Mouse (Mus musculus): ENCODE results near the gene Zbtb12. TPM values are rescaled to one million over a fixed set of nuclear protein-coding genes. Genes with fewer than 3 reads are reported as not detected.

The Zbtb12 gene
- under 1 TPM; 0.27 to 0.39 TPM for polyA plus RNA-seq (2017; shearing (Covaris generic))

GRCm38 (mm10) chr17:34879336-34879879 is at the start of gene Zbtb12:
Gene Zbtb12, plus strand, starts transcription at chr17:34879483.

GRCm38 (mm10) chr17:34836856-34837221 is 42.4 kb upstream of the Zbtb12 start, which contains the start of the genes Stk19 and Dxo:
Gene Stk19, minus strand, starts transcription at chr17:34836945.
Gene Dxo, plus strand, starts transcription at chr17:34837019.

GRCm38 (mm10) chr17:34849722-34850516 is 29.4 kb upstream of the Zbtb12 start, which contains the start of the genes Skiv2l and Nelfe:
Gene Skiv2l, minus strand, starts transcription at chr17:34850210.
Gene Nelfe, plus strand, starts transcription at chr17:34850391.

GRCm38 (mm10) chr17:34862416-34863081 is 16.7 kb upstream of the Zbtb12 start, which contains the start of gene Cfb:
Gene Cfb, minus strand, starts transcription at chr17:34862518.

GRCm38 (mm10) chr17:34881683-34882310 is 2.5 kb downstream of the Zbtb12 start, which contains the start of gene Gm20547:
Gene Gm20547, minus strand, starts transcription at chr17:34882042.

GRCm38 (mm10) chr17:34898160-34898586 is 18.9 kb downstream of the Zbtb12 start, which contains the start of the genes C2 and Ehmt2:
Gene C2, minus strand, starts transcription at chr17:34898265.
Gene Ehmt2, plus strand, starts transcription at chr17:34898469.

GRCm38 (mm10) chr17:34913930-34914665 is 34.8 kb downstream of the Zbtb12 start, which contains the start of gene Slc44a4:
Gene Slc44a4, plus strand, starts transcription at chr17:34914466.

GRCm38 (mm10) chr17:34931061-34931734 is 51.9 kb downstream of the Zbtb12 start, which contains the start of gene Neu1:
Gene Neu1, plus strand, starts transcription at chr17:34931253.

Other genes with a start within 250 kb of the Zbtb12 start
- gene Prrt1, start 249.9 kb upstream of the Zbtb12 start, polyA plus RNA-seq (2017; shearing (Covaris generic)) = 1 to 10 TPM; 6.5 to 8.5 TPM
- 1 to 10 TPM; 3.7 to 7.1 TPM for gene Fkbpl, start 234.7 kb upstream of the Zbtb12 start, polyA plus RNA-seq (2017; shearing (Covaris generic))
- 10 to 100 TPM; 69.7 to 80.4 TPM for gene Atf6b, start 232.3 kb upstream of the Zbtb12 start, polyA plus RNA-seq (2017; shearing (Covaris generic))
- gene Tnxb, start 208.9 kb upstream of the Zbtb12 start, polyA plus RNA-seq (2017; shearing (Covaris generic)) = under 1 TPM in 1 of 2 experiments, not detected in 1; 0.09 TPM
- gene C4b, start 135.6 kb upstream of the Zbtb12 start, polyA plus RNA-seq (2017; shearing (Covaris generic)) = 1 to 10 TPM in 1 of 2 experiments, under 1 TPM in 1; 0.16 to 4.8 TPM
- gene Cyp21a1, start 74.9 kb upstream of the Zbtb12 start, polyA plus RNA-seq (2017; shearing (Covaris generic)) = not detected
- 10 to 100 TPM; 29.4 to 36.0 TPM for gene Stk19, start 42.5 kb upstream of the Zbtb12 start, polyA plus RNA-seq (2017; shearing (Covaris generic))
- gene Dxo, start 42.5 kb upstream of the Zbtb12 start, polyA plus RNA-seq (2017; shearing (Covaris generic)) = 10 to 100 TPM; 63.2 to 66.7 TPM
- gene Skiv2l, start 29.3 kb upstream of the Zbtb12 start, polyA plus RNA-seq (2017; shearing (Covaris generic)) = 100 to 1,000 TPM; 103 to 142 TPM
- gene Nelfe, start 29.1 kb upstream of the Zbtb12 start, polyA plus RNA-seq (2017; shearing (Covaris generic)) = 10 to 100 TPM; 48.2 to 64.7 TPM
- gene Cfb, start 17.0 kb upstream of the Zbtb12 start, polyA plus RNA-seq (2017; shearing (Covaris generic)) = under 1 TPM; 0.40 to 0.65 TPM
- not detected for gene Gm20547, start 2.6 kb downstream of the Zbtb12 start, polyA plus RNA-seq (2017; shearing (Covaris generic))
- gene C2, start 18.8 kb downstream of the Zbtb12 start, polyA plus RNA-seq (2017; shearing (Covaris generic)) = 1 to 10 TPM; 1.6 to 3.3 TPM
- gene Ehmt2, start 19.0 kb downstream of the Zbtb12 start, polyA plus RNA-seq (2017; shearing (Covaris generic)) = 10 to 100 TPM; 65.4 to 83.5 TPM
- gene Slc44a4, start 35.0 kb downstream of the Zbtb12 start, polyA plus RNA-seq (2017; shearing (Covaris generic)) = under 1 TPM in 1 of 2 experiments, not detected in 1; 0.21 TPM
- 10 to 100 TPM; 78.7 to 95.7 TPM for gene Neu1, start 51.8 kb downstream of the Zbtb12 start, polyA plus RNA-seq (2017; shearing (Covaris generic))
- gene Hspa1b, start 79.8 kb downstream of the Zbtb12 start, polyA plus RNA-seq (2017; shearing (Covaris generic)) = 100 to 1,000 TPM; 378 to 903 TPM
- gene Gm20481, start 90.4 kb downstream of the Zbtb12 start, polyA plus RNA-seq (2017; shearing (Covaris generic)) = 10 to 100 TPM; 13.3 to 18.6 TPM
- gene Hspa1a, start 92.7 kb downstream of the Zbtb12 start, polyA plus RNA-seq (2017; shearing (Covaris generic)) = 100 to 1,000 TPM in 1 of 2 experiments, 10 to 100 TPM in 1; 84.0 to 191 TPM
- gene Hspa1l, start 93.2 kb downstream of the Zbtb12 start, polyA plus RNA-seq (2017; shearing (Covaris generic)) = under 1 TPM; 0.10 to 0.73 TPM
- gene Lsm2, start 102.4 kb downstream of the Zbtb12 start, polyA plus RNA-seq (2017; shearing (Covaris generic)) = 100 to 1,000 TPM in 1 of 2 experiments, 10 to 100 TPM in 1; 80.1 to 110 TPM
- gene Vars, start 121.5 kb downstream of the Zbtb12 start, polyA plus RNA-seq (2017; shearing (Covaris generic)) = 100 to 1,000 TPM; 201 to 211 TPM
- under 1 TPM; 0.07 to 0.34 TPM for gene Vwa7, start 137.1 kb downstream of the Zbtb12 start, polyA plus RNA-seq (2017; shearing (Covaris generic))
- gene Sapcd1, start 148.5 kb downstream of the Zbtb12 start, polyA plus RNA-seq (2017; shearing (Covaris generic)) = 1 to 10 TPM; 1.5 to 2.5 TPM
- 1 to 10 TPM; 2.9 to 3.2 TPM for gene Msh5, start 167.3 kb downstream of the Zbtb12 start, polyA plus RNA-seq (2017; shearing (Covaris generic))
- 100 to 1,000 TPM; 533 to 549 TPM for gene Clic1, start 170.5 kb downstream of the Zbtb12 start, polyA plus RNA-seq (2017; shearing (Covaris generic))
- 1 to 10 TPM in 1 of 2 experiments, under 1 TPM in 1; 0.98 to 2.2 TPM for gene Ddah2, start 179.6 kb downstream of the Zbtb12 start, polyA plus RNA-seq (2017; shearing (Covaris generic))
- 1 to 10 TPM in 1 of 2 experiments, not detected in 1; 2.0 TPM for gene Ly6g6c, start 185.9 kb downstream of the Zbtb12 start, polyA plus RNA-seq (2017; shearing (Covaris generic))
- gene Mpig6b, start 186.7 kb downstream of the Zbtb12 start, polyA plus RNA-seq (2017; shearing (Covaris generic)) = under 1 TPM; 0.11 to 0.16 TPM
- gene Ly6g6e, start 197.4 kb downstream of the Zbtb12 start, polyA plus RNA-seq (2017; shearing (Covaris generic)) = not detected
- gene Ly6g6d, start 198.6 kb downstream of the Zbtb12 start, polyA plus RNA-seq (2017; shearing (Covaris generic)) = under 1 TPM in 1 of 2 experiments, not detected in 1; 0.60 TPM
- not detected for gene Ly6g6f, start 206.1 kb downstream of the Zbtb12 start, polyA plus RNA-seq (2017; shearing (Covaris generic))
- 10 to 100 TPM; 73.9 to 82.7 TPM for gene Abhd16a, start 209.8 kb downstream of the Zbtb12 start, polyA plus RNA-seq (2017; shearing (Covaris generic))
- not detected for gene Ly6g5c, start 228.8 kb downstream of the Zbtb12 start, polyA plus RNA-seq (2017; shearing (Covaris generic))
- gene Ly6g5b, start 235.9 kb downstream of the Zbtb12 start, polyA plus RNA-seq (2017; shearing (Covaris generic)) = 1 to 10 TPM in 1 of 2 experiments, under 1 TPM in 1; 0.90 to 3.6 TPM
- gene Gpank1, start 242.0 kb downstream of the Zbtb12 start, polyA plus RNA-seq (2017; shearing (Covaris generic)) = 10 to 100 TPM; 54.2 to 60.6 TPM
- gene Csnk2b, start 242.6 kb downstream of the Zbtb12 start, polyA plus RNA-seq (2017; shearing (Covaris generic)) = 100 to 1,000 TPM; 238 to 275 TPM
- gene D17H6S53E, start 246.9 kb downstream of the Zbtb12 start, polyA plus RNA-seq (2017; shearing (Covaris generic)) = 1 to 10 TPM; 1.9 to 3.0 TPM